Mouse (Mus musculus) gastrocnemius, postnatal 14 days (tissue): ENCODE results near the gene March1. TPM values are rescaled to one million over a fixed set of nuclear protein-coding genes. Genes with fewer than 3 reads are reported as not detected.
A peak's percentile ranks its signal among the peaks of the same experiment; 100 is the strongest.

ENCODE experiments used
- DNase-seq: peaks from one replicate; pipeline ENCODE4 v3.0.0; 2021; ENCODE audit warnings: mixed read lengths
- intact Hi-C: fragments of 180-260 bp; cut with DNase I; formaldehyde crosslinking; loops from one replicate; pipeline ENCODE4 v1.15.1; 2025; ENCODE audit warnings: low total_unique reads
- total RNA-seq, 2 experiments: library from RNA; stranded (reverse); gene quantifications; 2 replicates each; pipeline ENCODE4 v1.2.3; 2021

The March1 gene
- total RNA-seq, 2 experiments from 2014 or later, result 0.86 to 0.92 TPM

GRCm38 (mm10) chr8:66476880-66477279 is 859.2 kb downstream of the March1 start:
- intact Hi-C loops, result no loop called here
- no peak for DNase-seq

GRCm38 (mm10) chr8:66486084-66486763 is 868.5 kb downstream of the March1 start, which contains the start of gene Tma16:
Gene Tma16, minus strand, starts transcription at chr8:66486530.
- peak; percentile 74 for DNase-seq
- intact Hi-C loops, result no loop called here

- DNase-seq, result no peak
- intact Hi-C loops, result no loop called here
Observed at GRCm38 (mm10) chr8:66488556-66488955, 870.9 kb downstream of the March1 start.

GRCm38 (mm10) chr8:66490624-66491023 is 872.9 kb downstream of the March1 start:
- intact Hi-C loops, result no loop called here
- DNase-seq, result no peak

- intact Hi-C loops, result no loop called here
- DNase-seq, result no peak
Observed at GRCm38 (mm10) chr8:66494496-66494895, 876.8 kb downstream of the March1 start.

- intact Hi-C loops, result loop anchor here (5.0 kb wide), 1 partner anchor 48 kb away; no protein-coding TSS in a partner anchor
- peak; percentile 64 for DNase-seq
Observed at GRCm38 (mm10) chr8:66495726-66496125, 878.0 kb downstream of the March1 start.

- intact Hi-C loops, result loop anchor here (5.0 kb wide), 1 partner anchor 50 kb away; no protein-coding TSS in a partner anchor
- no peak for DNase-seq
Observed at GRCm38 (mm10) chr8:66496998-66497577, 879.4 kb downstream of the March1 start.

GRCm38 (mm10) chr8:66503381-66503780 is 885.7 kb downstream of the March1 start:
- intact Hi-C loops, result no loop called here
- no peak for DNase-seq

- intact Hi-C loops, result no loop called here
- no peak for DNase-seq
Observed at GRCm38 (mm10) chr8:66511537-66511936, 893.8 kb downstream of the March1 start, which contains the start of gene Tktl2. Gene Tktl2, plus strand, starts transcription at chr8:66511756.

GRCm38 (mm10) chr8:66519149-66519548 is 901.4 kb downstream of the March1 start:
- no peak for DNase-seq
- intact Hi-C loops, result no loop called here

GRCm38 (mm10) chr8:66520576-66520975 is 902.9 kb downstream of the March1 start:
- intact Hi-C loops, result no loop called here

More at GRCm38 (mm10) chr8:66520576-66520975, 902.9 kb downstream of the March1 start:
- DNase-seq, result no peak
